Mouse (Mus musculus) liver, adult 2 months (tissue): ENCODE measurements around the gene Ier2.

ENCODE experiments used
- CTCF ChIP-seq: fragments of 200-500 bp; IDR thresholded peaks from 2 replicates; pipeline ENCODE4 v1.5.1; 2011; ENCODE audit warnings: low read depth, low read length, control low read depth
- POLR2A ChIP-seq: fragments of 200-500 bp; IDR thresholded peaks from 2 replicates; pipeline ENCODE4 v1.6.1; 2011; ENCODE audit warnings: low read length, control low read depth; ENCODE audit not compliant: insufficient read depth; ENCODE audit errors: extremely low read depth

DNA sequence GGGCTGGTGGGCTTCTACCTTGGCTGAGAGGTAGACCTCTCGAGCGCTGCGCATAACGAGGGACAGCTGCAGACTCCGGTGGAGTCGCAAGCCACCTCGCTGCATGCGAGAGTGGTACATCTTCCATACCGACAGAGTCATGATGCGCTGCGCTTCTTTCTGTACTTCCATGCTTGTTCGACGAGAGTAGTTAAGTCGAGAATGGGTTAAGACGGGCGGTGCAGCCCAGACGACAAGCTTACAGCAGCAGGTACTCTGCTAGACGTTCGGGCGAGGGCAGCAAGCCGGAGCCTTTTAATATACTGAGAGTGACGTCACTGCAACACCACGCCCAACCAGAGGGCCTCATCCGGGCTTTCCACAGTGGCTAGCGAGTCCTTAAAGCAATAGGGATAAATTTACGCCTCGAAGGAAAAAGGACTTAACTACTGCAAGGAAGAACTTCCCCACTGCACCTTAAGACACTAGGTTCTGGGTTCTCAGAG is at the start of gene Ier2:
- TF ChIP-seq CTCF (no peak), POLR2A (peak; percentile 100)
